Mouse (Mus musculus) CH12.LX (cell line): ENCODE data around the gene Hlcs. TPM values are rescaled to one million over a fixed set of nuclear protein-coding genes. Genes with fewer than 3 reads are reported as not detected.

Source experiments
- DNase-seq: peaks from one replicate; pipeline ENCODE4 v3.0.0-alpha.2; 2013; ENCODE audit errors: extremely low read depth
- H3K27ac ChIP-seq: 2 replicates; pipeline ENCODE4 v1.5.1; 2012; ENCODE audit warnings: low read depth, mild to moderate bottlenecking, control low read depth, moderate library complexity; ENCODE audit not compliant: insufficient read depth
- H3K27me3 ChIP-seq: replicated peaks from 2 replicates; pipeline ENCODE3; 2012; ENCODE audit warnings: inconsistent platforms
- H3K36me3 ChIP-seq, 2 experiments: replicated peaks in 1 of 2; 2 replicates each; pipeline versions ENCODE3 to v1.6.1; 2012; ENCODE audit warnings: inconsistent platforms in 1 of 2, low read length in 1 of 2, mild to moderate bottlenecking in 1 of 2, mixed read lengths in 1 of 2, moderate library complexity in 1 of 2; ENCODE audit not compliant: control insufficient read depth in 1 of 2, insufficient read depth in 1 of 2
- H3K4me1 ChIP-seq, 2 experiments: 2 replicates each; pipeline ENCODE4 v1.6.1; 2012; ENCODE audit warnings: inconsistent platforms in 1 of 2, moderate library complexity in 1 of 2; ENCODE audit not compliant: insufficient read depth in 2 of 2, control insufficient read depth in 1 of 2
- H3K4me2 ChIP-seq: 2 replicates; pipeline ENCODE4 v1.6.1; 2012; ENCODE audit warnings: low read depth, mild to moderate bottlenecking, control low read depth; ENCODE audit not compliant: poor library complexity, insufficient read depth, severe bottlenecking
- H3K4me3 ChIP-seq, 3 experiments: fragments of 150-350 bp in 1 of 3; sonication (generic) in 1 of 3; replicated peaks in 1 of 3; 2 replicates each; pipeline versions ENCODE3 to v1.5.1; 2011 to 2012; ENCODE audit warnings: low read depth in 2 of 3, low read length in 2 of 3, mild to moderate bottlenecking in 2 of 3, moderate library complexity in 2 of 3, control low read depth in 1 of 3, improper control_type of control experiment in 1 of 3, inconsistent platforms in 1 of 3, mixed read lengths in 1 of 3; ENCODE audit not compliant: poor library complexity in 1 of 3
- H3K79me2 ChIP-seq: replicated peaks from 2 replicates; pipeline ENCODE4 v1.6.1; 2012; ENCODE audit warnings: mild to moderate bottlenecking, moderate library complexity; ENCODE audit not compliant: control insufficient read depth, poor library complexity, insufficient read depth, severe bottlenecking; ENCODE audit errors: extremely low read depth
- H3K9ac ChIP-seq: 2 replicates; pipeline ENCODE4 v1.6.1; 2012; ENCODE audit warnings: low read depth, mild to moderate bottlenecking, control low read depth, moderate library complexity; ENCODE audit not compliant: insufficient read depth
- H3K9me3 ChIP-seq: replicated peaks from 2 replicates; pipeline ENCODE3; 2012; ENCODE audit warnings: low read length, inconsistent platforms, mixed read lengths
- CHD2 ChIP-seq: IDR thresholded peaks from 2 replicates; pipeline ENCODE4 v1.6.1; 2011; ENCODE audit warnings: low read length, improper control_type of control experiment
- ELF1 ChIP-seq: IDR thresholded peaks from 2 replicates; pipeline ENCODE4 v1.6.1; 2014; ENCODE audit warnings: low read depth, mild to moderate bottlenecking, inconsistent platforms, low read length, improper control_type of control experiment
- EP300 ChIP-seq: IDR thresholded peaks from 2 replicates; pipeline ENCODE4 v1.6.1; 2011; ENCODE audit warnings: low read length, improper control_type of control experiment
- GABPA ChIP-seq: IDR thresholded peaks from 2 replicates; pipeline ENCODE4 v1.6.1; 2012; ENCODE audit warnings: low read depth, low read length, improper control_type of control experiment, inconsistent platforms; ENCODE audit not compliant: insufficient replicate concordance
- IRF4 ChIP-seq: IDR thresholded peaks from 2 replicates; pipeline ENCODE4 v1.6.1; 2014; ENCODE audit warnings: low read depth, mild to moderate bottlenecking, inconsistent platforms, low read length, improper control_type of control experiment
- KAT2A ChIP-seq: IDR thresholded peaks from 2 replicates; pipeline ENCODE4 v1.6.1; 2012; ENCODE audit warnings: low read length, improper control_type of control experiment, inconsistent platforms; ENCODE audit not compliant: insufficient replicate concordance
- MAFK ChIP-seq: IDR thresholded peaks from 2 replicates; pipeline ENCODE4 v1.6.1; 2011; ENCODE audit warnings: low read length, improper control_type of control experiment; ENCODE audit not compliant: insufficient replicate concordance
- MAZ ChIP-seq: IDR thresholded peaks from 2 replicates; pipeline ENCODE4 v1.6.1; 2012; ENCODE audit warnings: low read depth, mild to moderate bottlenecking, inconsistent platforms, low read length, improper control_type of control experiment, moderate library complexity
- MXI1 ChIP-seq: IDR thresholded peaks from 2 replicates; pipeline ENCODE4 v1.6.1; 2011; ENCODE audit warnings: mild to moderate bottlenecking, low read depth, low read length, improper control_type of control experiment
- MYC ChIP-seq: IDR thresholded peaks from 2 replicates; pipeline ENCODE4 v1.6.1; 2011; ENCODE audit warnings: low read depth, mild to moderate bottlenecking, improper control_type of control experiment, low read length
- NRF1 ChIP-seq: IDR thresholded peaks from 2 replicates; pipeline ENCODE4 v1.6.1; 2014; ENCODE audit warnings: low read depth, mild to moderate bottlenecking, inconsistent platforms, low read length, improper control_type of control experiment, moderate library complexity
- POLR2A ChIP-seq: IDR thresholded peaks from 2 replicates; pipeline ENCODE4 v1.6.1; 2011; ENCODE audit warnings: low read depth, mild to moderate bottlenecking, improper control_type of control experiment, low read length
- RCOR1 ChIP-seq: conservative IDR thresholded peaks from 2 replicates; pipeline ENCODE4 v1.6.1; 2012; ENCODE audit warnings: low read depth, mild to moderate bottlenecking, inconsistent platforms, low read length, improper control_type of control experiment
- SIN3A ChIP-seq: IDR thresholded peaks from 2 replicates; pipeline ENCODE4 v1.6.1; 2012; ENCODE audit warnings: low read length, improper control_type of control experiment, inconsistent platforms
- SMC3 ChIP-seq: IDR thresholded peaks from 2 replicates; pipeline ENCODE4 v1.6.1; 2011; ENCODE audit warnings: low read depth, low read length, improper control_type of control experiment
- TBP ChIP-seq: conservative IDR thresholded peaks from 2 replicates; pipeline ENCODE4 v1.6.1; 2011; ENCODE audit warnings: low read depth, low read length, improper control_type of control experiment
- TCF12 ChIP-seq: IDR thresholded peaks from 2 replicates; pipeline ENCODE4 v1.6.1; 2014; ENCODE audit warnings: low read depth, mild to moderate bottlenecking, inconsistent platforms, low read length, improper control_type of control experiment
- UBTF ChIP-seq: IDR thresholded peaks from 2 replicates; pipeline ENCODE4 v1.6.1; 2012; ENCODE audit warnings: low read depth, mild to moderate bottlenecking, inconsistent platforms, low read length, improper control_type of control experiment, moderate library complexity
- USF1 ChIP-seq: IDR thresholded peaks from 2 replicates; pipeline ENCODE4 v1.6.1; 2014; ENCODE audit warnings: low read depth, mild to moderate bottlenecking, inconsistent platforms, low read length, improper control_type of control experiment
- USF2 ChIP-seq: conservative IDR thresholded peaks from 2 replicates; pipeline ENCODE4 v1.6.1; 2011; ENCODE audit warnings: low read depth, low read length, improper control_type of control experiment
- ZMIZ1 ChIP-seq: IDR thresholded peaks from 2 replicates; pipeline ENCODE4 v1.6.1; 2012; ENCODE audit warnings: low read depth, mild to moderate bottlenecking, inconsistent platforms, low read length, improper control_type of control experiment
- dilution Hi-C: fragments of 300-500 bp; cut with MboI; formaldehyde crosslinking; loops from 2 replicates; pipeline ENCODE4 v1.14.3; 2020; ENCODE audit warnings: low sequenced_read_pairs; ENCODE audit not compliant: extremely low pct_unique_long_range_greater_than_20kb, extremely low pct_ligation_motif_present
- in situ Hi-C: fragments of 300-500 bp; cut with MboI; formaldehyde crosslinking; loops from 3 replicates; pipeline ENCODE4 v1.14.3; 2019; ENCODE audit warnings: low sequenced_read_pairs, low pct_ligation_motif_present, low pct_unique_long_range_greater_than_20kb, mixed read lengths
- polyA plus RNA-seq: library from polyadenylated mRNA; unstranded; fragments of >175 nt; gene quantifications from 2 replicates; pipeline ENCODE4 v1.2.1, GENCODE M21; 2012; ENCODE audit warnings: low read depth; ENCODE audit not compliant: insufficient read length
- total RNA-seq, 2 experiments: library from RNA; depleted of rRNA; stranded (reverse); fragments of 300-350 nt in 1 of 2; fragments of >200 nt in 1 of 2; gene quantifications; 2 replicates each; pipeline ENCODE4 v1.2.3; 2012 to 2014

Hlcs gene
- total and polyA plus RNA-seq, 3 experiments, result 5.3 to 12.5 (median 9.4) TPM

DNA sequence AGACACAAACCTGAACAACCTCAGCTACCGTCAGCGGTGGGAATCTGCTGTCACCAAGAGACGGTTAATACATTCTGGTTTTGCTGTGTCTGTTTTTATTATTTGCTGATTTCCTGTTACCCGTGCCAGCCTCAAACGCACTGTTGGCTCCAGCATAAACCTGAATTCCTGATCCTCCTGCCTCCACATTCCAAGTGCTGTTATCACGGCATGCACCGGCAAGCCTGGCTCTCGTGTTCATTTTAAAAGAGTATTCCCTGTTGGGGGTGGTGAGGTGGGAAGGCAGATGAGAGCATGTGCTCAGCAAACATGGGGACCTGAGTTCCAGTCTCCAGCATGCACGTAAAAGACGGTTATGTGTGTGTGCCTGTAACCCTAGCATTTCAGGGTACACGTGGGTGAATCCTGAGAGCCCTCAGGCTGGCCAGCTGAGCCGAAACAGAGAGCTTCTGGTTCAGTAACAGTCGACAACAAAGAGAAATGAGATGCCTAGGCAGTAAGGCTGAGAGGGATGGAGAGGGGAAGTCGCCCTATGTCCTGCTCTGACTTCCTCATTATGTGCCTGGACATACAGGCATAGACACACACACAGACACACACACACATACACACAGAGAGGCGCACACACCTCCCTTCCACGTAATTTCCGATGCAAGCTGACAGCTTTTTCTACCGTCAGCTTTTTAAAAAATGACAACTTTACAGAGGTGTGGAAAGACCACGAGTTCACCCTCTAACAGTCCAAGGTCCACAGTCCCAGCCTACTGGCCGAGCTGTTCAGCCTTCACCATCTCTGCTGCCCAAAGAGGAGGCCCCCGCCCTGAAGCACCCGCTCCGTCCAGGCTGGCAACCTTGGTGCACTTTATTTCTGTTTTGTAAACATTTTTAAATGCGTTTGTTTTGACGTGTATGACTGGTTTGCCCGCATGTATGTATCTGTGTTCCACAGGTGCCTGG is 107.6 kb downstream of the Hlcs start:
- no peaks in the 10 kb centered on the region for H3K9me3 ChIP-seq
- no peak for DNase-seq
- TF ChIP-seq CHD2, result no peak
- no peak for TF ChIP-seq MAZ
- no peak for TF ChIP-seq ELF1
- no peak for TF ChIP-seq TBP
- no peak for TF ChIP-seq USF1
- TF ChIP-seq, all 38 proteins: peak for 0
- H3K4me1 ChIP-seq, result peaks cover 7 to 15% of the 10 kb centered on the region in 2 experiments; a peak in 2 of 4 replicates
- dilution Hi-C loops (no loop called here), in situ Hi-C loops (no loop called here)
- no peak overlapping the region for H3K4me2 ChIP-seq
- peaks cover 0 to 38% of the 10 kb centered on the region in 2 experiments for H3K36me3 ChIP-seq
- no peaks in the 10 kb centered on the region for H3K27me3 ChIP-seq
- H3K9ac ChIP-seq, result no peak overlapping the region
- H3K79me2 ChIP-seq, result no peaks in the 10 kb centered on the region
- no peak overlapping the region for H3K27ac ChIP-seq
- no peak overlapping the region for H3K4me3 ChIP-seq

DNA sequence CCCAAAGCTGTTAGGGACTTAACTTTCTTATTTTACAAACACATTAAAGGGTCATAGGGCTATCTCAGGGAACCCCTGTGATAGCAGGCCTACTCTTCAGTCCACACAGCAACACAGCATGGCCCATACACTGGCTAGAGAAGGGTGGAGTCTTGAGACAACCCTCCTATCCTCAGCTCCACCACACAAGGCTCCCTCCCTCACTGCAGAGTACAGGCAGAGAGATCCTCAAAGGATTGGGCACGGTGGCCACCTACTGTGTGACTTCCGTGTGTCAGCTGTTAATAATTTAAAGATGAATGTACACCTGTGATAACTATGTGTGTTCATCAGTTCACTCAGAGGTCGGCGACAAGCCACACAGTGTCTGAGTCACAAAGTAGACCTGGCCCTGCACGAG is 112.0 kb downstream of the Hlcs start:
- dilution Hi-C loops, result no loop called here
- H3K27me3 ChIP-seq, result no peaks in the 10 kb centered on the region
- H3K4me3 ChIP-seq, result no peak overlapping the region
- H3K9me3 ChIP-seq, result no peaks in the 10 kb centered on the region
- H3K79me2 ChIP-seq, result no peaks in the 10 kb centered on the region
- TF ChIP-seq MYC, result no peak
- TF ChIP-seq RCOR1, result no peak
- no peak for TF ChIP-seq USF2
- TF ChIP-seq KAT2A, result no peak
- TF ChIP-seq MXI1, result no peak
- no peak for TF ChIP-seq GABPA
- TF ChIP-seq MAFK, result no peak
- no peak for TF ChIP-seq ELF1
- no peak for TF ChIP-seq EP300
- TF ChIP-seq POLR2A, result no peak
- no peak for TF ChIP-seq TCF12
- TF ChIP-seq IRF4, result no peak
- TF ChIP-seq SIN3A, result no peak
- no peak for TF ChIP-seq NRF1
- no peak for TF ChIP-seq SMC3
- TF ChIP-seq UBTF, result no peak
- TF ChIP-seq ZMIZ1, result no peak
- no peak for TF ChIP-seq MAZ
- in situ Hi-C loops, result no loop called here
- H3K4me2 ChIP-seq, result no peak overlapping the region
- DNase-seq, result peak; percentile 21
- H3K27ac ChIP-seq, result no peak overlapping the region
- no peak overlapping the region for H3K9ac ChIP-seq
- H3K36me3 ChIP-seq, result peaks cover 0 to 28% of the 10 kb centered on the region in 2 experiments
- peaks cover 7 to 8% of the 10 kb centered on the region in 2 experiments; a peak in 2 of 4 replicates for H3K4me1 ChIP-seq
